Comparison of ENCODE assay signal across 19 mouse cellular contexts in the genomic region with DNA sequence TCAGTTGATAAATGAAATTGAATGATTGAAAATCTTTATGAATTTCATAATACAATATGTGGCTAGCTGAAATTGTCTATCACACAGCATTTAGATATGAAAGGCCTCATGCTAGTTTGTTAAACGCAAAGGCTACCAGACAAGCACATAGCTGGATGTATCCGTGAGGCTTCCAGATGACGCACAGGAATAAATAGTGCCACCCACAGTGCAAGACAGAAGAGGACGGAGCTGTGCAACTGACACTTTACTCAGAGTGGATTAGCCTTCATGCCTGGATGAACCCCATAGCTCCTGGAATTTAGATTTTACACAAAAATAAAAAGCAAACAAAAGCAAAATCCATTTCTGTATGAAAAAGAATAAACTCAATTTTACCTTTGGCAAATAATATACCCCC. TPM values are rescaled to one million over a fixed set of nuclear protein-coding genes. Genes with fewer than 3 reads are reported as not detected.
"Had no signal": no experiment of that assay in that cellular context is flagged by ENCODE, and none has a peak within 500 bp of the region (broad histone marks: within the 10 kb centered on the region; RNA-seq: fewer than 3 reads in every experiment).

No protein-coding gene starts in this region.

- H3K27me3 ChIP-seq: liver, embryonic 15.5 days; midbrain, embryonic 12.5 days; neural tube, embryonic 13.5 days had no signal

- H3K4me3 ChIP-seq: limb, embryonic 10.5 days; liver, embryonic 15.5 days; midbrain, embryonic 12.5 days; neural tube, embryonic 13.5 days had no signal

- H3K4me1 ChIP-seq: limb, embryonic 10.5 days; liver, embryonic 15.5 days; midbrain, embryonic 12.5 days; neural tube, embryonic 13.5 days had no signal

- H3K4me2 ChIP-seq: liver, embryonic 11.5 days; liver, embryonic 15.5 days; midbrain, embryonic 12.5 days; neural tube, embryonic 13.5 days had no signal

- DNase-seq: kidney, adult 8-10 months; kidney, postnatal 25 days; lung, adult 2 months; lung, postnatal 36 days; right cerebral cortex, postnatal 25 days; thymus, adult 18-20 months; thymus, postnatal 14 days had no signal

- H3K9me3 ChIP-seq: limb, embryonic 10.5 days; liver, embryonic 15.5 days; midbrain, embryonic 12.5 days; neural tube, embryonic 13.5 days had no signal

- H3K9ac ChIP-seq: liver, embryonic 15.5 days; midbrain, embryonic 12.5 days; neural tube, embryonic 13.5 days had no signal

- ATAC-seq: intestine, postnatal 0 days; lung, postnatal 0 days; midbrain, embryonic 16.5 days had no signal

- H3K27ac ChIP-seq: limb, embryonic 10.5 days; liver, embryonic 15.5 days; midbrain, embryonic 12.5 days; neural tube, embryonic 13.5 days; stomach, postnatal 0 days had no signal

RNA-seq across cellular contexts. Expression of a gene that starts 16.4 kb away (rescaled TPM):
- total RNA-seq: layer of hippocampus, postnatal 25 days; megakaryocyte, adult 5-6 weeks had no signal
- polyA plus RNA-seq: intestine, postnatal 0 days; midbrain, embryonic 12.5 days; midbrain, embryonic 16.5 days; small intestine, adult 2 months; stomach, postnatal 0 days had no signal
